Comparison of ENCODE assay signal across 25 mouse cellular contexts in the genomic region with DNA sequence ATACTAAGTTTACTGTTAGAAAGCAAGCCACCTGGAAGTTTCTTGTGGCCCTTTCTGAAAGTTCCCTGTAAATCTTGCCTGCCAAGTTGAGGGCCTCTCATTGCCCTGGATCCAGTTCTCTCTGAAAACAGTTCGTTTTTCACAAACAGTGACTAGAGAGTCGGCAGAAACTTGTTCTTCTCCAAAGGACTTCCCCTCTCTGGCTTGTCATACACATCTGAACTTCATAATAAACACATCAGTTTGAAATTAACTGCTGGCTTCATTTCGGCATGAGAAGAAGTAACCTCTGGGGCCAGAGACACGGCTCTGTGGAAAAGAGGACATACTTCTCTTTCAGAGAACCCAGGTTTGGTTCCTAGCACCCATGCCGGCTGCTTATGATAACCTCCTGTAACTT.
"Had no signal": no experiment of that assay in that cellular context is flagged by ENCODE, and none has a peak within 500 bp of the region (broad histone marks: within the 10 kb centered on the region; RNA-seq: fewer than 3 reads in every experiment).

No protein-coding gene starts in this region.

- H3K4me2 ChIP-seq: kidney, embryonic 15.5 days; limb, embryonic 12.5 days; liver, embryonic 12.5 days; liver, embryonic 15.5 days; neural tube, embryonic 12.5 days; neural tube, embryonic 15.5 days had no signal

- H3K9ac ChIP-seq: kidney, embryonic 15.5 days; limb, embryonic 12.5 days; liver, embryonic 12.5 days; liver, embryonic 15.5 days; neural tube, embryonic 12.5 days; neural tube, embryonic 15.5 days had no signal

- H3K4me1 ChIP-seq: kidney, embryonic 15.5 days; limb, embryonic 12.5 days; liver, embryonic 12.5 days; liver, embryonic 15.5 days; megakaryocyte, embryonic 14.5 days; midbrain, embryonic 10.5 days; neural tube, embryonic 12.5 days had no signal

- H3K9me3 ChIP-seq: kidney, embryonic 15.5 days; limb, embryonic 12.5 days; liver, embryonic 12.5 days; liver, embryonic 15.5 days; midbrain, embryonic 10.5 days; neural tube, embryonic 12.5 days; neural tube, embryonic 15.5 days had no signal

- H3K4me3 ChIP-seq: kidney, embryonic 15.5 days; left cerebral cortex, adult 2 months; limb, embryonic 12.5 days; liver, embryonic 12.5 days; liver, embryonic 15.5 days; megakaryocyte, embryonic 14.5 days; midbrain, embryonic 10.5 days; neural tube, embryonic 12.5 days; neural tube, embryonic 15.5 days had no signal

- DNase-seq: kidney, adult 11 months; kidney, adult 8-10 months; kidney, postnatal 14 days; layer of hippocampus, postnatal 36 days; liver; lung, adult 2 months; lung, postnatal 10 days; lung, postnatal 36 days; midbrain, embryonic 14.5 days; right cerebral cortex, adult 18-20 months; right cerebral cortex, postnatal 14 days; right cerebral cortex, postnatal 4 days; thymus, adult 2 months; thymus, postnatal 14 days; thymus, postnatal 4 days had no signal

- H3K27me3 ChIP-seq: kidney, embryonic 15.5 days; limb, embryonic 12.5 days; liver, embryonic 12.5 days; liver, embryonic 15.5 days; megakaryocyte, embryonic 14.5 days; neural tube, embryonic 12.5 days; neural tube, embryonic 15.5 days had no signal

- ATAC-seq: liver, embryonic 12.5 days had no signal

- H3K36me3 ChIP-seq: kidney, embryonic 15.5 days; limb, embryonic 12.5 days; liver, embryonic 12.5 days; liver, embryonic 15.5 days; midbrain, embryonic 10.5 days; neural tube, embryonic 12.5 days; neural tube, embryonic 15.5 days had no signal

- H3K27ac ChIP-seq: kidney, embryonic 15.5 days; left cerebral cortex, adult 2 months; limb, embryonic 12.5 days; liver, embryonic 12.5 days; liver, embryonic 15.5 days; midbrain, embryonic 10.5 days; neural tube, embryonic 12.5 days; neural tube, embryonic 15.5 days; stomach, postnatal 0 days had no signal
